Mouse (Mus musculus) frontal cortex, postnatal 14 days (tissue): ENCODE results near the gene Usp17la.
"Not testable (repeated sequence)": the region's sequence is repeated elsewhere in the genome, so short reads cannot be mapped to it uniquely, and the experiment has no call there.

ENCODE experiments used
- DNase-seq, 2 experiments: peaks; one replicate each; pipeline ENCODE4 v3.0.0; 2022; ENCODE audit warnings: low spot score in 2 of 2

The Usp17la gene

DNA sequence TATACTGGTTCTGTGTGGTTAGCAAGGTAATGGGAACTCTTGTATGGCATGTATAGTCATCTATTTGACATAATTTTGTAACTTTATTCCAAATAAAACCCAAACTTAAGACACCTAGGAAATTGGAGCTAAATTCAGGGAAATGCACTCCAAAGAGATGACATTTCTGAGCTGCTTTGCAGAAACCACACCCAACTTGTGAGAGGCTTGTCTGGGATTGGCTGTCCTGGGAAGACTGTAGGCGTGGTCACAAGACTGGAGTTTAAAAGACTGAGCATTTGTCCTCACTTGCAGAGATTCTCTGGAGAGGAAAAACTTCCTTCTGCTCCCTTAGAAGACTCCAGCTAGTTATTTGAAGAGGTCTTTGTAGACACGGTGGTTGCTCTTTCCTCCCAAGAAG, at the start of gene Usp17la:
Usp17la (plus strand) TSS at position 301 of the 400 bp plus-strand sequence.
- not testable (repeated sequence) for DNase-seq

GRCm38 (mm10) chr7:104810335-104810734, 46.5 kb upstream of the Usp17la start:
- DNase-seq: not testable (repeated sequence)

DNA sequence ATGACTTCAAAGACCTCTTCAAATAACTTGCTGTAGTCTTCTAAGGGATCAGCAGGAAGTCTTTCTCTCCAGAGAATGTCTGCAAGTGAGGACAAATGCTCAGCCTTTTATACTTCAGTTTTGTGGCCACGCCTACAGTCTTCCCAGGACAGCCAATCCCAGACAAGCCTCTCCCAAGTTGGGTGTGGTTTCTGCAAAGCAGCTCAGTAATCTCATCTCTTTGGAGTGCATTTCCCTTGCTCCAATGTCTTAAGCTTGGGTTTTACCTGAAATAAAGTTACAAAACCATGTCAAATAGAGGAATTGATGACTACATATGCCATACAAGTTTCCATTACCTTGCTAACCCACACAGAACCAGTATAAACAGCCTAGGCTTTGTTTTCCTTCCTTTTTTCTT, 14.3 kb upstream of the Usp17la start, which contains the start of gene Usp17lb:
Usp17lb (minus strand) TSS at position 101 of the 400 bp plus-strand sequence.
- DNase-seq: no peak

- no peak for DNase-seq
These were observed 13.0 kb upstream of the Usp17la start for GRCm38 (mm10) chr7:104843731-104844287.

DNA sequence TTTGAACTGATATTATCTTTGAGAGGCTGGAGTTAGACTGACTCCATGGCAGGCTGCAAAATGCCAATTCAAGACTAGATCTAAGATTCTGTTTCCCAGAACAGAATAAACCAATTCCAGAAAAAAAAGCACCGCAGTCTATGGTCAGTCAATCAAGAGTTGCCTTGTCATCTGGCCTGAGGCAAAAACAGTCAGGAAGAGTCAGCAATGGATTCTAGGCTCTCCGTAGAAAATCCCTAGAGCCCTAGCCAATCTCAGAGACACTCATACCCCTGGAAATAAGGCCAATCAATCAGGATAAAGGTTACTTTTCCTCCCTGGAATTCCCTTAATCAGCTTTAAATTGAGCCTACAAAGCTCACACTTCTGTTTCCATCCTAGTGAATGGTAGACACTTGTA, 5.3 kb upstream of the Usp17la start:
- not testable (repeated sequence) for DNase-seq

- no peak for DNase-seq
These were observed 1.5 kb upstream of the Usp17la start for GRCm38 (mm10) chr7:104855248-104855750.

DNA sequence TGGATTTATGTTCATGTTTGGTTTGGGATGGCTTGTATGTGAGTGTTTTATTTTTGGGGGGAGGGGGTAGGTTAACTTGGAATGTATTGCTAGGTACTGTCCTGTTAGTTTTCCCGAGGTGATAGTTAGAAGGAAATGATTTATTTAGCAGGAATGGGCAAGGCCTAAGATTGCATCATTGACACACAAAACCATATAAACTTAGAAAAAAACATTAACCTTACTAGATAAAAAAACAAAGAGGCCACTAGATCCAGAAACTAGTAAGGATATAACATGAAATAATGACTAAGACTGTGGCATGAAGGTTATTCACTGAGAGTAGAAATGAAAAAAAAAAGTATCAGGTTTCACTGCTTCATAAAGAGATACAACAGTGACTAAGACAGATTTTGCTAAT, 874 bp downstream of the Usp17la start:
- no peak for DNase-seq

DNA sequence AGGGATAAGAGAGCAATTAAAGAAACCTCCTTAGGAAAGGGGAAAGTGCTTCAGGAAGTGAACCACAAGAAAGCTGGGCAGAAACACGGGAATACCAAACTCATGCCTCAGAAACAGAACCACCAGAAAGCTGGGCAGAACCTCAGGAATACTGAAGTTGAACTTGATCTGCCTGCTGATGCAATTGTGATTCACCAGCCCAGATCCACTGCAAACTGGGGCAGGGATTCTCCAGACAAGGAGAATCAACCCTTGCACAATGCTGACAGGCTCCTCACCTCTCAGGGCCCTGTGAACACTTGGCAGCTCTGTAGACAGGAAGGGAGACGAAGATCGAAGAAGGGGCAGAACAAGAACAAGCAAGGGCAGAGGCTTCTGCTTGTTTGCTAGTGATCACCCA, 4.6 kb downstream of the Usp17la start:
- no peak for DNase-seq

GRCm38 (mm10) chr7:104877731-104878130, 20.9 kb downstream of the Usp17la start, which contains the start of gene Olfr665:
Olfr665 (plus strand) TSS chr7:104878031.
- DNase-seq: no peak

- DNase-seq: no peak
These were observed 39.0 kb downstream of the Usp17la start, which contains the start of gene Olfr666 for GRCm38 (mm10) chr7:104895852-104896251. Olfr666 (minus strand) TSS chr7:104895952.
